Mouse (Mus musculus) MEL (cell line): Measurements from ENCODE around the gene Ankrd54. TPM values are rescaled to one million over a fixed set of nuclear protein-coding genes. Genes with fewer than 3 reads are reported as not detected.

Source experiments
- DNase-seq: peaks from one replicate; pipeline ENCODE4 v3.0.0; 2011; ENCODE audit warnings: low read depth, low spot score
- H3K27ac ChIP-seq: 2 replicates; pipeline ENCODE4 v1.5.1; 2012; ENCODE audit warnings: low read depth, mild to moderate bottlenecking, control low read depth, low read length, moderate library complexity; ENCODE audit not compliant: control insufficient read depth
- H3K27me3 ChIP-seq, 2 experiments: fragments of 150-350 bp in 1 of 2; sonication (generic) in 1 of 2; 2 replicates each; pipeline ENCODE4 v1.6.1; 2012; ENCODE audit warnings: low read length in 2 of 2, mild to moderate bottlenecking in 2 of 2, improper control_type of control experiment in 1 of 2, moderate library complexity in 1 of 2; ENCODE audit not compliant: insufficient read depth in 2 of 2, control insufficient read depth in 1 of 2
- H3K36me3 ChIP-seq, 2 experiments: 2 replicates each; pipeline ENCODE4 v1.6.1; 2012 to 2014; ENCODE audit warnings: low read length in 2 of 2, improper control_type of control experiment in 1 of 2, inconsistent platforms in 1 of 2, mild to moderate bottlenecking in 1 of 2; ENCODE audit not compliant: insufficient read depth in 2 of 2, control insufficient read depth in 1 of 2
- H3K4me1 ChIP-seq, 2 experiments: fragments of 150-350 bp in 1 of 2; sonication (generic) in 1 of 2; 2 replicates each; pipeline ENCODE4 v1.6.1; 2012; ENCODE audit warnings: low read length in 2 of 2, improper control_type of control experiment in 1 of 2, mild to moderate bottlenecking in 1 of 2; ENCODE audit not compliant: insufficient read depth in 2 of 2, control insufficient read depth in 1 of 2
- H3K4me3 ChIP-seq, 2 experiments: fragments of 150-350 bp in 1 of 2; sonication (generic) in 1 of 2; 2 replicates each; pipeline ENCODE4 v1.5.1; 2012; ENCODE audit warnings: low read depth in 2 of 2, low read length in 2 of 2, mild to moderate bottlenecking in 2 of 2, moderate library complexity in 2 of 2, control low read depth in 1 of 2, improper control_type of control experiment in 1 of 2; ENCODE audit not compliant: control insufficient read depth in 1 of 2, insufficient read depth in 1 of 2
- H3K79me2 ChIP-seq: 2 replicates; pipeline ENCODE4 v1.6.1; 2012; ENCODE audit warnings: mild to moderate bottlenecking, low read length, moderate library complexity; ENCODE audit not compliant: control insufficient read depth, poor library complexity, insufficient read depth
- H3K9ac ChIP-seq: 2 replicates; pipeline ENCODE4 v1.6.1; 2012; ENCODE audit warnings: low read depth, mild to moderate bottlenecking, control low read depth, low read length, moderate library complexity; ENCODE audit not compliant: control insufficient read depth, poor library complexity, severe bottlenecking
- H3K9me3 ChIP-seq: fragments of 150-350 bp; sonication (generic); replicated peaks from 2 replicates; pipeline ENCODE4 v1.6.1; 2012; ENCODE audit warnings: mild to moderate bottlenecking, low read length, improper control_type of control experiment, moderate library complexity; ENCODE audit not compliant: insufficient read depth
- CHD1 ChIP-seq: IDR thresholded peaks from 2 replicates; pipeline ENCODE4 v1.6.1; 2012; ENCODE audit warnings: low read depth, mild to moderate bottlenecking, inconsistent platforms, low read length, improper control_type of control experiment
- CHD2 ChIP-seq: IDR thresholded peaks from 2 replicates; pipeline ENCODE4 v1.6.1; 2011; ENCODE audit warnings: low read length, improper control_type of control experiment
- E2F4 ChIP-seq: IDR thresholded peaks from 2 replicates; pipeline ENCODE4 v1.6.1; 2011; ENCODE audit warnings: low read depth, low read length, improper control_type of control experiment, borderline replicate concordance
- EP300 ChIP-seq, 2 experiments: IDR thresholded peaks; 2 replicates each; pipeline ENCODE4 v1.6.1; 2011; ENCODE audit warnings: improper control_type of control experiment in 2 of 2, low read length in 2 of 2, low read depth in 1 of 2, mild to moderate bottlenecking in 1 of 2
- GABPA ChIP-seq: IDR thresholded peaks from 2 replicates; pipeline ENCODE4 v1.6.1; 2012; ENCODE audit warnings: low read depth, mild to moderate bottlenecking, inconsistent platforms, low read length, improper control_type of control experiment, moderate library complexity
- GATA1 ChIP-seq: IDR thresholded peaks from 2 replicates; pipeline ENCODE4 v1.6.1; 2011; ENCODE audit warnings: low read depth, low read length, improper control_type of control experiment
- HCFC1 ChIP-seq: IDR thresholded peaks from 2 replicates; pipeline ENCODE4 v1.6.1; 2012; ENCODE audit warnings: low read depth, mild to moderate bottlenecking, inconsistent platforms, low read length, improper control_type of control experiment, moderate library complexity
- MAFK ChIP-seq: IDR thresholded peaks from 2 replicates; pipeline ENCODE4 v1.6.1; 2011; ENCODE audit warnings: low read depth, mild to moderate bottlenecking, low read length, improper control_type of control experiment, borderline replicate concordance
- MAZ ChIP-seq: IDR thresholded peaks from 2 replicates; pipeline ENCODE4 v1.6.1; 2012; ENCODE audit warnings: low read depth, mild to moderate bottlenecking, inconsistent platforms, low read length, improper control_type of control experiment
- MEF2A ChIP-seq: IDR thresholded peaks from 2 replicates; pipeline ENCODE4 v1.6.1; 2014; ENCODE audit warnings: low read depth, mild to moderate bottlenecking, inconsistent platforms, low read length, improper control_type of control experiment; ENCODE audit not compliant: poor library complexity, insufficient replicate concordance, severe bottlenecking; ENCODE audit errors: extremely low read depth
- MYB ChIP-seq: IDR thresholded peaks from 2 replicates; pipeline ENCODE4 v1.6.1; 2011; ENCODE audit warnings: mild to moderate bottlenecking, low read depth, low read length, improper control_type of control experiment
- MYC ChIP-seq: IDR thresholded peaks from 2 replicates; pipeline ENCODE4 v1.6.1; 2011; ENCODE audit warnings: low read depth, mild to moderate bottlenecking, low read length, improper control_type of control experiment, moderate library complexity
- NELFE ChIP-seq: IDR thresholded peaks from 2 replicates; pipeline ENCODE4 v1.6.1; 2011; ENCODE audit warnings: low read depth, low read length, improper control_type of control experiment
- POLR2A ChIP-seq, 2 experiments: IDR thresholded peaks; 2 replicates each; pipeline ENCODE4 v1.6.1; 2011 to 2012; ENCODE audit warnings: low read length in 2 of 2, mild to moderate bottlenecking in 2 of 2, control low read depth in 1 of 2, improper control_type of control experiment in 1 of 2, low read depth in 1 of 2, moderate library complexity in 1 of 2; ENCODE audit not compliant: control insufficient read depth in 1 of 2, insufficient read depth in 1 of 2, poor library complexity in 1 of 2
- POLR2AphosphoS2 ChIP-seq: IDR thresholded peaks from 2 replicates; pipeline ENCODE4 v1.6.1; 2011; ENCODE audit warnings: low read length, improper control_type of control experiment
- SIN3A ChIP-seq: IDR thresholded peaks from 2 replicates; pipeline ENCODE4 v1.6.1; 2012; ENCODE audit warnings: low read length, improper control_type of control experiment, inconsistent platforms
- SMC3 ChIP-seq: IDR thresholded peaks from 2 replicates; pipeline ENCODE4 v1.6.1; 2011; ENCODE audit warnings: low read depth, low read length, improper control_type of control experiment
- TAL1 ChIP-seq: IDR thresholded peaks from 2 replicates; pipeline ENCODE4 v1.6.1; 2012; ENCODE audit warnings: mild to moderate bottlenecking, inconsistent platforms, low read length, moderate library complexity, mixed read lengths
- USF1 ChIP-seq: IDR thresholded peaks from 2 replicates; pipeline ENCODE4 v1.6.1; 2014; ENCODE audit warnings: low read depth, mild to moderate bottlenecking, inconsistent platforms, low read length, improper control_type of control experiment, moderate library complexity
- ZC3H11A ChIP-seq: IDR thresholded peaks from 2 replicates; pipeline ENCODE4 v1.6.1; 2012; ENCODE audit warnings: low read depth, mild to moderate bottlenecking, inconsistent platforms, low read length, improper control_type of control experiment
- ZKSCAN1 ChIP-seq: IDR thresholded peaks from 2 replicates; pipeline ENCODE4 v1.6.1; 2012; ENCODE audit warnings: low read depth, mild to moderate bottlenecking, inconsistent platforms, low read length, improper control_type of control experiment, moderate library complexity
- ZMIZ1 ChIP-seq: IDR thresholded peaks from 2 replicates; pipeline ENCODE4 v1.6.1; 2012; ENCODE audit warnings: low read depth, mild to moderate bottlenecking, inconsistent platforms, low read length, improper control_type of control experiment, moderate library complexity
- ZNF384 ChIP-seq: IDR thresholded peaks from 2 replicates; pipeline ENCODE4 v1.6.1; 2012; ENCODE audit warnings: low read depth, mild to moderate bottlenecking, inconsistent platforms, low read length, improper control_type of control experiment
- polyA plus RNA-seq, 2 experiments: library from polyadenylated mRNA; stranded (reverse) in 1 of 2; unstranded in 1 of 2; fragments of >175 nt in 1 of 2; fragments of >200 nt in 1 of 2; gene quantifications; 2 replicates each; pipeline versions ENCODE4 v1.2.1 to v1.2.4; 2012; ENCODE audit warnings: low replicate concordance in 2 of 2, low read depth in 1 of 2; ENCODE audit not compliant: insufficient read length in 2 of 2, insufficient read depth in 1 of 2, missing spikeins in 1 of 2
- total RNA-seq: library from RNA; depleted of rRNA; stranded (reverse); fragments of 300-350 nt; gene quantifications from 2 replicates; pipeline ENCODE4 v1.2.3, GENCODE M21; 2012

The Ankrd54 gene
- total and polyA plus RNA-seq, 3 experiments = 42.3 to 62.2 TPM; not detected in 1

- no peak for TF ChIP-seq MAZ
- peak; percentile 46 for TF ChIP-seq MYC
- TF ChIP-seq POLR2A (IDR thresholded peaks at IDR 0.05; ENCODE audit: control insufficient read depth in 1 of 2, insufficient read depth in 1 of 2, low read depth in 1 of 2, low read length in 2 of 2, poor library complexity in 1 of 2) = peak; percentile 61 to 81
- TF ChIP-seq MYB = no peak
- no peak for TF ChIP-seq CHD1
Observed at GRCm38 (mm10) chr15:79030551-79031435, 31.9 kb downstream of the Ankrd54 start (continued).

DNA sequence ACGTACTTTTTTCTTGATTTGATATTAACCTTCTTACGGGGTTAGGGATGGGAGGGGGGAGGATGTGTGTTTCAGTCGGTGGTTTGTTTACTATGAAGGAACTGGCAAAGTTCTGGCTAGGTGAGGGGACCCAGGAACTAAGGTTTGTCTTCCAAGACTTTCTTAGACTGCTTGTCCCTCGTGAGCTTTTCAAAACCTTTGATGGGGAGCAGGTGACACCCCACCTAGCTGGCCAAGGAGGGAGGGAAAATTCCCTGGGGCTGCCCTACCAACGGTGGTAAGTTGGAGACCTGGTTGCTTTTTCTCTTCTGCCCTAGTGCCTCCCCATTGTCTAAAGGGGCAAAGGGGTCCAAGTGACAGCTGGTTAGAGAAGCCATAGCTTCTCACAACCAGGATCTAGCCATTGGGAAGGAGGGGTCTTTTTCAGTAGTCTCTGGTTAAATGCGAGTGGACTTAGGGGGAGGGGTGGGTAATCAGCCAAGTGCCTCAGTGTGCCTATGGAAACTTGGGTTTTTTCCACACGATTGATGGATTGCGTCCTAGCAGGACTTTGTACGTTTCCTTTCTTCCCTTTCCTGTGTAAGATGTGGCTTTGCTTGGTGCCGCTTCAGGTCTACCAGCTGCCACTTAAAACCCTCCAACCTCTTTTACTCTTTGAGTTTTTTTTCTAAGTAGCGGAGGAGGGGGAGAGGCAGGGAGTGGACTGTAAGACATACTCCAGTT, 33.0 kb downstream of the Ankrd54 start:
- no peak overlapping the region for H3K27ac ChIP-seq
- H3K27me3 ChIP-seq = no peaks in the 10 kb centered on the region; a peak in 1 of 4 replicates
- TF ChIP-seq ZNF384 (0 out of 2 replicates have a peak, but pooled peaks have one; percentile 48), ZMIZ1 (peak; percentile 26; the same call in 1 of the 2 replicates), ZKSCAN1 (no peak), MYC (no peak), MAFK (no peak), EP300 (IDR thresholded peaks at IDR 0.05; ENCODE audit: low read depth in 1 of 2, low read length in 2 of 2) (no peak), POLR2AphosphoS2 (peak; percentile 46; the same call in 1 of the 2 replicates), POLR2A (IDR thresholded peaks at IDR 0.05; ENCODE audit: control insufficient read depth in 1 of 2, insufficient read depth in 1 of 2, low read depth in 1 of 2, low read length in 2 of 2, poor library complexity in 1 of 2) (peak in 1 of 2 experiments; percentile 32; a peak in 1 of 4 replicates)
- peak overlapping the region; percentile 89 for H3K9ac ChIP-seq
- H3K9me3 ChIP-seq = no peaks in the 10 kb centered on the region
- H3K4me3 ChIP-seq = peak overlapping the region; percentile 58 to 75
- H3K79me2 ChIP-seq = peaks cover 7% of the 10 kb centered on the region; the same call in 1 of the 2 replicates
- peaks cover 0 to 6% of the 10 kb centered on the region in 2 experiments; a peak in 1 of 4 replicates for H3K36me3 ChIP-seq
- H3K4me1 ChIP-seq = peaks cover 0 to 17% of the 10 kb centered on the region in 2 experiments; a peak in 2 of 4 replicates
- DNase-seq = peak; percentile 53

DNA sequence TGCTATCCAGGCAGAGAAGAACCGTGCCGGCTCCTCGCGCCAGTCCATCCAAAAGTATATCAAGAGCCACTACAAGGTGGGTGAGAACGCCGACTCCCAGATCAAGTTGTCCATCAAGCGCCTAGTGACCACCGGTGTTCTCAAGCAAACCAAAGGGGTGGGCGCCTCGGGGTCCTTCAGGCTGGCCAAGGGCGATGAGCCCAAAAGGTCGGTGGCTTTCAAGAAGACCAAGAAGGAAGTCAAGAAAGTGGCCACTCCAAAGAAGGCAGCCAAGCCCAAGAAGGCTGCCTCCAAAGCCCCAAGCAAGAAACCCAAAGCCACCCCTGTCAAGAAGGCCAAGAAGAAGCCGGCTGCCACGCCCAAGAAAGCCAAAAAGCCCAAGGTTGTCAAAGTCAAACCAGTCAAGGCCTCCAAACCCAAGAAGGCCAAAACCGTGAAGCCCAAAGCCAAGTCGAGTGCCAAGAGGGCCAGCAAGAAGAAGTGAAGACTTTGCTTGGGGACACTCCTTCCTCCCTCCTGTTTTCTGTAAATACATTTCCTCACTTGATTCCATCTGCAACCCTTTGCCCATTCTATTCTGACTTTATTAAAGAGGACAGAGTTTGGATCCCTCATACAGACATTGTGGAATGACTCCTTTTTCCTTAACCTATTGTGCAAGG, 33.7 kb downstream of the Ankrd54 start:
- Histone ChIP-seq H3K4me1 (peaks cover 0 to 17% of the 10 kb centered on the region in 2 experiments; a peak in 2 of 4 replicates), H3K9ac (peak overlapping the region; percentile 89), H3K4me3 (peak overlapping the region; percentile 58 to 75), H3K9me3 (no peaks in the 10 kb centered on the region), H3K36me3 (peaks cover 0 to 6% of the 10 kb centered on the region in 2 experiments; a peak in 1 of 4 replicates), H3K27ac (peak overlapping the region; percentile 15), H3K27me3 (no peaks in the 10 kb centered on the region; a peak in 1 of 4 replicates), H3K79me2 (peaks cover 7% of the 10 kb centered on the region; the same call in 1 of the 2 replicates)
- peak; percentile 51 for DNase-seq
- TF ChIP-seq MYC = no peak
- 0 out of 2 replicates have a peak, but pooled peaks have one; percentile 38 for TF ChIP-seq SIN3A
- TF ChIP-seq TAL1 = no peak
- TF ChIP-seq E2F4 = no peak
- no peak for TF ChIP-seq CHD2
- no peak for TF ChIP-seq POLR2A (IDR thresholded peaks at IDR 0.05; ENCODE audit: control insufficient read depth in 1 of 2, insufficient read depth in 1 of 2, low read depth in 1 of 2, low read length in 2 of 2, poor library complexity in 1 of 2)
- TF ChIP-seq GABPA = no peak
- TF ChIP-seq POLR2AphosphoS2 = no peak
- TF ChIP-seq CHD1 = 0 out of 2 replicates have a peak, but pooled peaks have one; percentile 60
- no peak for TF ChIP-seq MEF2A
- TF ChIP-seq SMC3 = no peak
- TF ChIP-seq ZKSCAN1 = no peak
- TF ChIP-seq MYB = no peak
- no peak for TF ChIP-seq ZC3H11A
- no peak for TF ChIP-seq NELFE
- no peak for TF ChIP-seq USF1
- TF ChIP-seq HCFC1 = no peak
- no peak for TF ChIP-seq GATA1
